8 mouse cellular contexts compared by ENCODE assay signal in the genomic region with DNA sequence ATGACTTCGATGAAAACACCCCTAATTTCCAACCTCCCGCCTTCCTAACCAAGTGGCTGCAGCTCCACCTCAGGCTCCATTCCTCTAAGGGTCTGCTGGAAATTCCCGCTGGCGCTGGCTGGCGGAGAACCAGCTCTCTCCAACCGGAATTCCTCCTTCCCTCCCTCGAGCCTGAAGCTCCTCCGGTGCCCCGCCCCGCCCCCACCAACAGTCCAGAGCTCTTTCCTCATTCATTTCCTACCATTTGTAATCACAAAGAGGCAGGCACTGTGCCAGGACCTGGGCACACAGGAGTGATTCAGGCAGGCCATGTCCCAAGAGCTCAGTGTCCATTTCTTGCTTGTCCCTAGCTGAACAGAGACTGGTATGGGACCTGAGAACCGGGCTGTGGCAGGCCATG. TPM values are rescaled to one million over a fixed set of nuclear protein-coding genes. Genes with fewer than 3 reads are reported as not detected.
DNase-seq lines count a peak whose midpoint lies in the region; ATAC-seq and TF ChIP-seq lines count a peak whose summit lies in the region.

No protein-coding gene starts in this region.

- no peak overlapping the region for H3K4me3 ChIP-seq in left cerebral cortex, adult 2 months
- no peak overlapping the region for H3K4me3 ChIP-seq in intestine, embryonic 14.5 days (ENCODE audit: low read depth, low read length)
- peak overlapping the region; percentile 24; the same call in 1 of the 2 replicates for H3K4me3 ChIP-seq in limb, embryonic 10.5 days
- H3K4me3 ChIP-seq in midbrain, embryonic 12.5 days: 0 out of 2 replicates have a peak overlapping the region, but pooled peaks have one; percentile 2

- no peak overlapping the region for H3K9ac ChIP-seq in intestine, embryonic 14.5 days (ENCODE audit: low read length)
- no peak overlapping the region; the same call in 1 of the 2 replicates for H3K9ac ChIP-seq in midbrain, embryonic 12.5 days (replicated peaks)

- no peak overlapping the region for H3K27ac ChIP-seq in left cerebral cortex, adult 2 months
- peak overlapping the region; percentile 48; the same call in 1 of the 2 replicates for H3K27ac ChIP-seq in intestine, embryonic 14.5 days (ENCODE audit: low read depth)
- peak overlapping the region; percentile 53 for H3K27ac ChIP-seq in limb, embryonic 10.5 days
- H3K27ac ChIP-seq in midbrain, embryonic 12.5 days (replicated peaks): peak overlapping the region; percentile 49; the same call in 1 of the 2 replicates

- H3K27me3 ChIP-seq in intestine, embryonic 14.5 days (replicated peaks; ENCODE audit: control insufficient read depth, insufficient read depth, low read length): 0 out of 2 replicates have a peak, but pooled peaks cover 7% of the 10 kb centered on the region
- no peaks in the 10 kb centered on the region for H3K27me3 ChIP-seq in limb, embryonic 10.5 days (ENCODE audit: low read depth, poor library complexity, severe bottlenecking)
- H3K27me3 ChIP-seq in midbrain, embryonic 12.5 days: no peaks in the 10 kb centered on the region

- 0 out of 2 replicates have a peak, but pooled peaks have one; percentile 27 for ATAC-seq in intestine, embryonic 14.5 days (replicated peaks; ENCODE audit: low FRiP score, low TSS enrichment, low read depth)
- no peak for ATAC-seq in midbrain, embryonic 12.5 days (ENCODE audit: low FRiP score, low read depth)

- TF ChIP-seq CTCF in left cerebral cortex, adult 2 months (IDR thresholded peaks at IDR 0.05): no peak

- H3K4me1 ChIP-seq in intestine, embryonic 14.5 days (replicated peaks; ENCODE audit: control insufficient read depth, insufficient read depth, low read length): peaks cover 17% of the 10 kb centered on the region
- peaks cover 35% of the 10 kb centered on the region for H3K4me1 ChIP-seq in limb, embryonic 10.5 days
- peaks cover 27% of the 10 kb centered on the region for H3K4me1 ChIP-seq in midbrain, embryonic 12.5 days

- WGBS in intestine, embryonic 14.5 days: 8% methylated on average over 11 of the region's 11 CpGs
- WGBS in limb, embryonic 10.5 days: 10% methylated on average over 11 of the region's 11 CpGs
- WGBS in midbrain, embryonic 12.5 days: 19% methylated on average over 11 of the region's 11 CpGs

- H3K9me3 ChIP-seq in intestine, embryonic 14.5 days (ENCODE audit: control insufficient read depth, low read length): no peaks in the 10 kb centered on the region
- no peaks in the 10 kb centered on the region for H3K9me3 ChIP-seq in limb, embryonic 10.5 days (replicated peaks)
- H3K9me3 ChIP-seq in midbrain, embryonic 12.5 days: no peaks in the 10 kb centered on the region

- no peak overlapping the region for H3K4me2 ChIP-seq in intestine, embryonic 14.5 days (ENCODE audit: low read length)
- H3K4me2 ChIP-seq in midbrain, embryonic 12.5 days (replicated peaks): peak overlapping the region; percentile 18

- H3K36me3 ChIP-seq in intestine, embryonic 14.5 days (ENCODE audit: control insufficient read depth, insufficient read depth, low read length): no peaks in the 10 kb centered on the region
- H3K36me3 ChIP-seq in limb, embryonic 10.5 days: peaks cover 10% of the 10 kb centered on the region
- no peaks in the 10 kb centered on the region for H3K36me3 ChIP-seq in midbrain, embryonic 12.5 days

- intact Hi-C loops in left cerebral cortex, adult 2 months (cut with DNase I): no loop called here
- intact Hi-C loops in left cerebral cortex, postnatal 36 days (cut with DNase I): no loop called here

- DNase-seq in left cerebral cortex, adult 2 months (ENCODE audit: extremely low spot score in 1 of 2, low spot score in 2 of 2): peak; percentile 28 to 38
- DNase-seq in left cerebral cortex, postnatal 36 days (ENCODE audit: low spot score in 2 of 2): no peak
- DNase-seq in cerebellum, postnatal 36 days: peak; percentile 60 to 69
- DNase-seq in gonadal fat pad, adult 2 months (ENCODE audit: low read depth): peak; percentile 58
- peak; percentile 66 for DNase-seq in intestine, embryonic 14.5 days (ENCODE audit: low spot score)
- DNase-seq in limb, embryonic 10.5 days (ENCODE audit: low spot score): peak; percentile 53
- no peak for DNase-seq in thymus, postnatal 14 days

RNA-seq across cellular contexts. Expression of a gene that starts 7.9 kb away (rescaled TPM):
- total RNA-seq in left cerebral cortex, adult 2 months (2021): 10 to 100 TPM; 21.0 to 26.0 TPM
- total RNA-seq in left cerebral cortex, postnatal 36 days (2021): 10 to 100 TPM; 25.4 to 26.3 TPM
- polyA plus RNA-seq in gonadal fat pad, adult 2 months (2012; rRNA removed): 5.3 and 6.7 TPM in 2 replicates
- 11.3 and 11.8 TPM in 2 replicates for polyA plus RNA-seq in intestine, embryonic 14.5 days (2014; fragmentation: Nextera tagmentation; extraction: Ambion mirVana)
- polyA plus RNA-seq in limb, embryonic 10.5 days (2016; fragmentation: Nextera tagmentation; extraction: Ambion mirVana): 25.4 and 29.8 TPM in 2 replicates
- polyA plus RNA-seq in midbrain, embryonic 12.5 days (2016; fragmentation: Nextera tagmentation; extraction: Ambion mirVana): 52.9 and 58.8 TPM in 2 replicates

RNA-seq across cellular contexts. Expression of a gene that starts 42.6 kb away (rescaled TPM):
- 10 to 100 TPM in 1 of 2 experiments, 1 to 10 TPM in 1; 9.6 to 10.6 TPM for total RNA-seq in left cerebral cortex, adult 2 months (2021)
- 10 to 100 TPM in 1 of 2 experiments, 1 to 10 TPM in 1; 9.9 to 10.7 TPM for total RNA-seq in left cerebral cortex, postnatal 36 days (2021)
- polyA plus RNA-seq in gonadal fat pad, adult 2 months (2012; rRNA removed): 5.8 and 8.4 TPM in 2 replicates
- polyA plus RNA-seq in intestine, embryonic 14.5 days (2014; fragmentation: Nextera tagmentation; extraction: Ambion mirVana): 22.6 and 23.2 TPM in 2 replicates
- polyA plus RNA-seq in limb, embryonic 10.5 days (2016; fragmentation: Nextera tagmentation; extraction: Ambion mirVana): 47.0 and 56.0 TPM in 2 replicates
- 28.6 and 32.6 TPM in 2 replicates for polyA plus RNA-seq in midbrain, embryonic 12.5 days (2016; fragmentation: Nextera tagmentation; extraction: Ambion mirVana)

RNA-seq across cellular contexts. Expression of a gene that starts 43.2 kb away (rescaled TPM):
- under 1 TPM in 1 of 2 experiments, not detected in 1; 0.29 TPM for total RNA-seq in left cerebral cortex, adult 2 months (2021)
- total RNA-seq in left cerebral cortex, postnatal 36 days (2021): not detected
- polyA plus RNA-seq in gonadal fat pad, adult 2 months (2012; rRNA removed): 0.15 TPM in 1 of 2 replicates, not detected in the other
- polyA plus RNA-seq in intestine, embryonic 14.5 days (2014; fragmentation: Nextera tagmentation; extraction: Ambion mirVana): not detected in 2 replicates
- not detected in 2 replicates for polyA plus RNA-seq in limb, embryonic 10.5 days (2016; fragmentation: Nextera tagmentation; extraction: Ambion mirVana)
- 0.27 TPM in 1 of 2 replicates, not detected in the other for polyA plus RNA-seq in midbrain, embryonic 12.5 days (2016; fragmentation: Nextera tagmentation; extraction: Ambion mirVana)

RNA-seq across cellular contexts. Expression of a gene that starts 49.7 kb away (rescaled TPM):
- total RNA-seq in left cerebral cortex, adult 2 months (2021): 10 to 100 TPM; 43.0 to 47.2 TPM
- total RNA-seq in left cerebral cortex, postnatal 36 days (2021): 10 to 100 TPM; 45.5 to 53.6 TPM
- 23.5 and 24.1 TPM in 2 replicates for polyA plus RNA-seq in gonadal fat pad, adult 2 months (2012; rRNA removed)
- polyA plus RNA-seq in intestine, embryonic 14.5 days (2014; fragmentation: Nextera tagmentation; extraction: Ambion mirVana): 16.0 and 17.5 TPM in 2 replicates
- polyA plus RNA-seq in limb, embryonic 10.5 days (2016; fragmentation: Nextera tagmentation; extraction: Ambion mirVana): 11.8 and 12.2 TPM in 2 replicates
- 31.7 and 32.7 TPM in 2 replicates for polyA plus RNA-seq in midbrain, embryonic 12.5 days (2016; fragmentation: Nextera tagmentation; extraction: Ambion mirVana)

RNA-seq across cellular contexts. Expression of a gene that starts 49.7 kb away (rescaled TPM):
- total RNA-seq in left cerebral cortex, adult 2 months (2021): 10 to 100 TPM; 51.7 to 56.6 TPM
- total RNA-seq in left cerebral cortex, postnatal 36 days (2021): 10 to 100 TPM; 45.8 to 50.6 TPM
- polyA plus RNA-seq in gonadal fat pad, adult 2 months (2012; rRNA removed): 31.7 and 35.4 TPM in 2 replicates
- 56.9 and 61.8 TPM in 2 replicates for polyA plus RNA-seq in intestine, embryonic 14.5 days (2014; fragmentation: Nextera tagmentation; extraction: Ambion mirVana)
- 66.1 and 74.3 TPM in 2 replicates for polyA plus RNA-seq in limb, embryonic 10.5 days (2016; fragmentation: Nextera tagmentation; extraction: Ambion mirVana)
- 82.8 and 89.5 TPM in 2 replicates for polyA plus RNA-seq in midbrain, embryonic 12.5 days (2016; fragmentation: Nextera tagmentation; extraction: Ambion mirVana)

Comparison
In these comparisons a context has a peak if more than half of its experiments do, and no peak if none do; other contexts are left out.
1. DNase-seq: peak in left cerebral cortex, adult 2 months (2 of 2), cerebellum, postnatal 36 days (2 of 2), gonadal fat pad, adult 2 months (single experiment), intestine, embryonic 14.5 days (single experiment) and limb, embryonic 10.5 days (single experiment); none in left cerebral cortex, postnatal 36 days (0 of 2) and thymus, postnatal 14 days (single experiment).
2. H3K4me3 ChIP-seq: peak in limb, embryonic 10.5 days (single experiment) and midbrain, embryonic 12.5 days (single experiment); none in left cerebral cortex, adult 2 months (single experiment) and intestine, embryonic 14.5 days (single experiment).